Mouse (Mus musculus): ENCODE measurements around the gene Birc2.

- TF ChIP-seq CTCF (IDR thresholded peaks at IDR 0.05) (no peak), EP300 (IDR thresholded peaks at IDR 0.05; ENCODE audit: insufficient read depth, low read depth, low read length) (no peak)
Measured at GRCm38 (mm10) chr9:7870556-7871315, 33.9 kb upstream of the Birc2 start.

All from heart, adult 2 months (tissue).